Comparison of ENCODE assay signal across 9 mouse cellular contexts in genomic region chr19:24606390-24606976, GRCm38 (mm10). TPM values are rescaled to one million over a fixed set of nuclear protein-coding genes. Genes with fewer than 3 reads are reported as not detected.
DNase-seq lines count a peak whose midpoint lies in the region; ATAC-seq and TF ChIP-seq lines count a peak whose summit lies in the region.
"Had no signal": no experiment of that assay in that cellular context is flagged by ENCODE, and none has a peak within 500 bp of the region (broad histone marks: within the 10 kb centered on the region; RNA-seq: fewer than 3 reads in every experiment).

No protein-coding gene starts in this region.

- H3K79me2 ChIP-seq in MEL (ENCODE audit: control insufficient read depth, insufficient read depth, low read length, poor library complexity): no peaks in the 10 kb centered on the region

- no peaks in the 10 kb centered on the region for H3K36me3 ChIP-seq in hindbrain, postnatal 0 days (ENCODE audit: insufficient read depth, low read length)
- H3K36me3 ChIP-seq in hindbrain, embryonic 16.5 days (ENCODE audit: control insufficient read depth, insufficient read depth, low read length): no peaks in the 10 kb centered on the region
- no peaks in the 10 kb centered on the region for H3K36me3 ChIP-seq in MEL (ENCODE audit: control insufficient read depth in 1 of 2, insufficient read depth in 2 of 2, low read length in 2 of 2)
- H3K36me3 ChIP-seq: limb, embryonic 13.5 days had no signal

- TF ChIP-seq RAD21 in MEL (IDR thresholded peaks at IDR 0.05; ENCODE audit: low read depth, low read length): no peak

- H3K4me1 ChIP-seq in hindbrain, postnatal 0 days (ENCODE audit: insufficient read depth, low read length): no peaks in the 10 kb centered on the region
- no peaks in the 10 kb centered on the region for H3K4me1 ChIP-seq in hindbrain, embryonic 16.5 days (ENCODE audit: control insufficient read depth, insufficient read depth, low read depth, low read length)
- H3K4me1 ChIP-seq in MEL (ENCODE audit: control insufficient read depth in 1 of 2, insufficient read depth in 2 of 2, low read length in 2 of 2): no peaks in the 10 kb centered on the region
- H3K4me1 ChIP-seq in cortical plate, adult 2 months (ENCODE audit: control insufficient read depth, insufficient read depth, low read length): no peaks in the 10 kb centered on the region
- H3K4me1 ChIP-seq: limb, embryonic 13.5 days had no signal

- H3K9me3 ChIP-seq in hindbrain, postnatal 0 days (ENCODE audit: low read length): no peaks in the 10 kb centered on the region
- H3K9me3 ChIP-seq in hindbrain, embryonic 16.5 days (ENCODE audit: control insufficient read depth, low read length): peaks cover 3% of the 10 kb centered on the region; the same call in 1 of the 2 replicates
- H3K9me3 ChIP-seq in MEL (replicated peaks; ENCODE audit: insufficient read depth, low read length): no peaks in the 10 kb centered on the region

- H3K27me3 ChIP-seq in hindbrain, postnatal 0 days (ENCODE audit: insufficient read depth, low read length): no peaks in the 10 kb centered on the region
- no peaks in the 10 kb centered on the region for H3K27me3 ChIP-seq in hindbrain, embryonic 16.5 days (replicated peaks; ENCODE audit: control insufficient read depth, insufficient read depth, low read length)
- H3K27me3 ChIP-seq in MEL (ENCODE audit: control insufficient read depth in 1 of 2, insufficient read depth in 2 of 2, low read length in 2 of 2): peaks cover 0 to 2% of the 10 kb centered on the region in 2 experiments; a peak in 3 of 4 replicates
- H3K27me3 ChIP-seq: limb, embryonic 13.5 days had no signal

- peak; percentile 65 for TF ChIP-seq CTCF in hindbrain, postnatal 0 days (IDR thresholded peaks at IDR 0.05; ENCODE audit: low read depth)
- TF ChIP-seq CTCF in MEL (IDR thresholded peaks at IDR 0.05 in 2 of 3, conservative IDR thresholded peaks at IDR 0.05 in 1 of 3; ENCODE audit: control insufficient read depth in 1 of 3, insufficient read depth in 1 of 3, low read depth in 2 of 3, low read length in 3 of 3, poor library complexity in 1 of 3, severe bottlenecking in 1 of 3): peak; percentile 17 to 32 (median 23); a peak in 4 of 6 replicates
- 0 out of 2 replicates have a peak, but pooled peaks have one; percentile 6 for TF ChIP-seq CTCF in cortical plate, adult 2 months (IDR thresholded peaks at IDR 0.05; ENCODE audit: extremely low read depth, insufficient read depth, low read length)

- H3K27ac ChIP-seq in hindbrain, postnatal 0 days: no peak overlapping the region
- H3K27ac ChIP-seq in hindbrain, embryonic 16.5 days (ENCODE audit: low read depth, low read length): no peak overlapping the region
- H3K27ac ChIP-seq in MEL (ENCODE audit: control insufficient read depth, low read depth, low read length): no peak overlapping the region
- H3K27ac ChIP-seq in cortical plate, adult 2 months (ENCODE audit: insufficient read depth, low read length): no peak overlapping the region
- H3K27ac ChIP-seq: limb, embryonic 13.5 days had no signal

- TF ChIP-seq POLR2A in MEL (IDR thresholded peaks at IDR 0.05; ENCODE audit: control insufficient read depth in 1 of 2, insufficient read depth in 1 of 2, low read depth in 1 of 2, low read length in 2 of 2, poor library complexity in 1 of 2): no peak
- TF ChIP-seq POLR2A in cortical plate, adult 2 months (IDR thresholded peaks at IDR 0.05; ENCODE audit: extremely low read depth, insufficient read depth, low read length): no peak

- 73% methylated on average over 5 of the region's 5 CpGs for WGBS in hindbrain, postnatal 0 days
- 75% methylated on average over 5 of the region's 5 CpGs for WGBS in hindbrain, embryonic 16.5 days

- no peak for ATAC-seq in hindbrain, postnatal 0 days
- ATAC-seq in hindbrain, embryonic 16.5 days: no peak
- no peak for ATAC-seq in monocyte, adult 5-6 weeks (replicated peaks; ENCODE audit: insufficient number of reproducible peaks, low FRiP score, low TSS enrichment, poor library complexity, severe bottlenecking)

- no peak overlapping the region for H3K4me3 ChIP-seq in hindbrain, postnatal 0 days (ENCODE audit: low read length)
- H3K4me3 ChIP-seq in hindbrain, embryonic 16.5 days (ENCODE audit: low read length): no peak overlapping the region
- H3K4me3 ChIP-seq in MEL (ENCODE audit: control insufficient read depth in 1 of 2, insufficient read depth in 1 of 2, low read depth in 2 of 2, low read length in 2 of 2): no peak overlapping the region
- H3K4me3 ChIP-seq in cortical plate, adult 2 months (ENCODE audit: insufficient read depth, low read length): no peak overlapping the region
- H3K4me3 ChIP-seq: limb, embryonic 13.5 days had no signal

- DNase-seq in hindbrain, postnatal 0 days (ENCODE audit: low spot score): no peak
- peak; percentile 22 for DNase-seq in MEL (ENCODE audit: low read depth, low spot score)
- peak; percentile 2 for DNase-seq in lung, postnatal 25 days (ENCODE audit: low spot score)
- no peak for DNase-seq in right cerebral cortex, postnatal 14 days
- no peak for DNase-seq in gastrocnemius, postnatal 25 days

- H3K4me2 ChIP-seq in hindbrain, postnatal 0 days (ENCODE audit: low read depth, low read length): no peak overlapping the region
- H3K4me2 ChIP-seq in hindbrain, embryonic 16.5 days (ENCODE audit: low read length): no peak overlapping the region
- H3K4me2 ChIP-seq: limb, embryonic 13.5 days had no signal

- TF ChIP-seq EP300 in MEL (IDR thresholded peaks at IDR 0.05; ENCODE audit: low read depth in 1 of 2, low read length in 2 of 2): no peak

- no peak overlapping the region for H3K9ac ChIP-seq in hindbrain, postnatal 0 days (replicated peaks; ENCODE audit: low read length)
- no peak overlapping the region for H3K9ac ChIP-seq in hindbrain, embryonic 16.5 days (ENCODE audit: low read depth, low read length)
- no peak overlapping the region for H3K9ac ChIP-seq in MEL (ENCODE audit: control insufficient read depth, low read depth, low read length, poor library complexity, severe bottlenecking)
- H3K9ac ChIP-seq: limb, embryonic 13.5 days had no signal

TF ChIP-seq in MEL, 35 proteins besides CTCF, POLR2A, EP300 and RAD21:
- no peak for TF ChIP-seq USF1 (IDR thresholded peaks at IDR 0.05; ENCODE audit: low read depth, low read length)
- peak; percentile 23 for TF ChIP-seq SMC3 (IDR thresholded peaks at IDR 0.05; ENCODE audit: low read depth, low read length)
- no peak for TF ChIP-seq NELFE (IDR thresholded peaks at IDR 0.05; ENCODE audit: low read depth, low read length)
TF ChIP-seq in MEL: peak in this region for 1.

RNA-seq across cellular contexts. Expression of gene Pip5k1b, which starts 50.8 kb away (rescaled TPM):
- 2.0 and 4.0 TPM in 2 replicates for total RNA-seq in hindbrain, postnatal 0 days (2014; rRNA removed)
- polyA plus RNA-seq in hindbrain, postnatal 0 days (2015; fragmentation: Nextera tagmentation; extraction: Ambion mirVana): 2.2 and 2.3 TPM in 2 replicates
- polyA plus RNA-seq in hindbrain, embryonic 16.5 days (2015; fragmentation: Nextera tagmentation; extraction: Ambion mirVana): 2.2 and 2.4 TPM in 2 replicates
- 3.0 and 3.4 TPM in 2 replicates for total RNA-seq in MEL (2012; rRNA removed)
- polyA plus RNA-seq in MEL (2012; ENCODE audit: insufficient read depth in 1 of 2, insufficient read length in 2 of 2, low read depth in 1 of 2, low replicate concordance in 2 of 2, missing spikeins in 1 of 2): 1 to 10 TPM in 1 of 2 experiments, not detected in 1; 10.0 TPM
- polyA plus RNA-seq in cortical plate, adult 2 months (2012; rRNA removed): 11.9 and 15.4 TPM in 2 replicates
- total RNA-seq in gastrocnemius, postnatal 25 days (2021): under 1 TPM; 0.75 to 0.84 TPM
- total RNA-seq in monocyte, adult 5-6 weeks (2017): 1.5 to 5.6 TPM (median 3.0 TPM) in 3 replicates

Comparison
In these comparisons a context has a peak if more than half of its experiments do, and no peak if none do; other contexts are left out.
1. DNase-seq: peak in MEL (single experiment) and lung, postnatal 25 days (single experiment); none in hindbrain, postnatal 0 days (single experiment), right cerebral cortex, postnatal 14 days (single experiment) and gastrocnemius, postnatal 25 days (single experiment).
2. CTCF ChIP-seq: peak in every context shown above with its lines; median percentile 65 in hindbrain, postnatal 0 days; 23 in MEL; 6 in cortical plate, adult 2 months.